In the genomic region with DNA sequence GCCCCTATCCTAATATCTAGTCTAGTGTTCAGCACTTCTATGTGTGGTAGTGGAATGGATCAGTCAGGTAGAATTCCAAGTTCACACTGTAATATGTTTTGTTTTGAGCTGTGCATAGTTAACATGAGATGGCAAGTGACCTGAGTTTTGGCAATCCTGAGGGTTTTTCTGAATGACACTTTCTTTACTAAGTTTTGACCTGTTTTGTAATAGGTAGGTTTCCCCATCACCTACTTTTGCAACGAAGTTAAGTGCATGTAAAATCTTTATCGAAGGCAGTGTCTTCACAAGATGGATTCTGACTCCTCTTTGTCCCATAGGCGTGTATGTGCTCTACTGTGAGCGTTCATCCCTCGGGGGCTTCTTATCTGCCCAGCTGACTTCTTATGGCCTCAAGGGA, we compare ENCODE assay signal across 25 mouse cellular contexts.
"Had no signal": no experiment of that assay in that cellular context is flagged by ENCODE, and none has a peak within 500 bp of the region (broad histone marks: within the 10 kb centered on the region; RNA-seq: fewer than 3 reads in every experiment).

No protein-coding gene starts in this region.

- H3K36me3 ChIP-seq: hindbrain, embryonic 15.5 days; limb, embryonic 15.5 days; liver, embryonic 15.5 days had no signal

- H3K27me3 ChIP-seq: heart, embryonic 12.5 days; hindbrain, embryonic 13.5 days; hindbrain, embryonic 15.5 days; kidney, embryonic 15.5 days; limb, embryonic 13.5 days; limb, embryonic 15.5 days; liver, embryonic 13.5 days; liver, embryonic 15.5 days had no signal

- H3K4me2 ChIP-seq: heart, embryonic 12.5 days; hindbrain, embryonic 13.5 days; hindbrain, embryonic 15.5 days; kidney, embryonic 15.5 days; limb, embryonic 13.5 days; limb, embryonic 15.5 days; liver, embryonic 13.5 days; liver, embryonic 15.5 days had no signal

- ATAC-seq: hindbrain, postnatal 0 days; intestine, embryonic 16.5 days had no signal

- H3K9me3 ChIP-seq: heart, embryonic 10.5 days; hindbrain, embryonic 15.5 days; kidney, embryonic 15.5 days; limb, embryonic 13.5 days; limb, embryonic 15.5 days; liver, embryonic 13.5 days; liver, embryonic 15.5 days had no signal

- H3K9ac ChIP-seq: heart, embryonic 12.5 days; hindbrain, embryonic 13.5 days; hindbrain, embryonic 15.5 days; kidney, embryonic 15.5 days; limb, embryonic 13.5 days; limb, embryonic 15.5 days; liver, embryonic 13.5 days; liver, embryonic 15.5 days had no signal

- H3K27ac ChIP-seq: heart, embryonic 10.5 days; hindbrain, embryonic 13.5 days; hindbrain, embryonic 15.5 days; hindbrain, postnatal 0 days; kidney, embryonic 15.5 days; kidney, postnatal 0 days; limb, embryonic 13.5 days; limb, embryonic 15.5 days; liver, embryonic 13.5 days; liver, embryonic 15.5 days had no signal

- DNase-seq: gastrocnemius, postnatal 14 days; gastrocnemius, postnatal 36 days; heart, adult 18-20 months; heart, postnatal 10 days; heart, postnatal 36 days; kidney, adult 11 months; kidney, adult 2 months; kidney, adult 9 months; kidney, postnatal 14 days; kidney, postnatal 36 days; layer of hippocampus, adult 9-11 months; layer of hippocampus, postnatal 36 days; left cerebral cortex, postnatal 4 days; liver, embryonic 13.5 days had no signal

- H3K4me3 ChIP-seq: heart, embryonic 10.5 days; heart, embryonic 12.5 days; hindbrain, embryonic 13.5 days; hindbrain, embryonic 15.5 days; kidney, embryonic 15.5 days; limb, embryonic 13.5 days; limb, embryonic 15.5 days; liver, embryonic 13.5 days; liver, embryonic 15.5 days had no signal
